Mouse (Mus musculus) left cerebral cortex, adult 18-20 months (tissue): Measurements from ENCODE around the gene Acyp2. TPM values are rescaled to one million over a fixed set of nuclear protein-coding genes. Genes with fewer than 3 reads are reported as not detected.
"Not testable (repeated sequence)": the region's sequence is repeated elsewhere in the genome, so short reads cannot be mapped to it uniquely, and the experiment has no call there.

Source experiments
- DNase-seq, 2 experiments: peaks; one replicate each; pipeline ENCODE4 v3.0.0; 2021 to 2022; ENCODE audit warnings: low spot score in 2 of 2, mixed read lengths in 1 of 2
- long read RNA-seq, 2 experiments: library from polyadenylated mRNA; stranded (forward); transcript quantifications; one replicate each; pipeline ENCODE4 v2.0.0; 2021
- total RNA-seq, 2 experiments: library from RNA; stranded (reverse); gene quantifications; 2 replicates each; pipeline ENCODE4 v1.2.3; 2021

The Acyp2 gene
- total RNA-seq, result 10 to 100 TPM; 21.3 to 26.8 TPM
- long read RNA-seq, experiment 1, partial matches to known transcripts, result 5 of 7 reads
- long read RNA-seq, experiment 1, other reads (novel, unspliced or antisense), result 1 of 7 reads
- long read RNA-seq, experiment 2, partial matches to known transcripts, result 7 of 9 reads
- long read RNA-seq, experiment 2, other reads (novel, unspliced or antisense), result 1 of 9 reads

DNA sequence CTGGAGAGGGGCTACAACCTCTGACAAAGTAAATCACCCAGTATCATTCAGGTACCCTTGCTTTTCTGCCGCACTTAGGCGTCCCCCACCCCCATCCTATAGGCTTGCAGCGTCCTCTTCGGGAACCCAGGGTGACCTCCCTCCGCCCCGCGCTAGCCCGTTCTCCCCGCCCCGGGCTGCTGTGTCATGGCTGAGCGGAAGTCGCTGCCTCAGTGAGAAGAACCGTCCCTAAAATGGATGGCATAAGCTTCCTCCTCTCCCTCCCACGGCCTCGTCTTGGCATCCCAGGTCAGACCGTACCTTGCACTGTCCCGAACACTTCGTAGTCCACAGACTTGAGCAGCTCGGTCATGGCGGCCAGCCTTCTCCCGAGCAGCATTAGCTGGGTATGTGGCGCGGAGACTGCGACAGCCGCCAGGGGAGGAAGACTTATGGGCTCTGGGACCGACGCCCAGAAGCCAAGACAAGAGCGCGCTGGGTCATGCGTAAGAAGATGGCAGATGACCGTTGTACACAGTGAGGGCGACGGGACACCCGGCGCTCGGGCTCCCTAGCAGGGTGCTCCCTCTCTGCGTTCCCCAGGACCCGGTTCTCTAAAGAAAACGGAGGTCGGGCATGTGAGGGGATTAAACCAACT lies at the start of gene Acyp2:
Gene Acyp2 (minus strand): TSS at position 587 of the 637 bp plus-strand sequence.
- DNase-seq, result peak; percentile 74 to 84

DNA sequence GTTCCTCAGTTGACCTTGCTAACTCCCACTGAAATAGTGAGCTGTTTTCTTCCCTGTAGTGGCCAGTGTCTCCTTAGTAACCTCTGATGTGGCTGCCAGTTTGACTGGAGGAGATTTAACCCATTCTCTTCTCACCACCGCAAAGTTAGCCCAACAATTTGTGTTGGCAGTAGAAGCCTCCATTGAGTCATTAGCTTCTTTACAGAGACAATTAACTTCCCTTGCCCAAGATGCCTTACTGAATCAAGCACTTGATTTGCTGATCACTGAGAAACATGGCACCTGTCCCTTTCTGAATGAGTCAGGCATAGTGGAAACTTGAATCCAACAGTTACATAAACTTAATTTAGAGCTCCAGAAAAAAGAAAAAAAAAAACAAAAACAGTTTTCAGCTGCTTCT lies 40.0 kb upstream of the Acyp2 start:
- no peak for DNase-seq

DNA sequence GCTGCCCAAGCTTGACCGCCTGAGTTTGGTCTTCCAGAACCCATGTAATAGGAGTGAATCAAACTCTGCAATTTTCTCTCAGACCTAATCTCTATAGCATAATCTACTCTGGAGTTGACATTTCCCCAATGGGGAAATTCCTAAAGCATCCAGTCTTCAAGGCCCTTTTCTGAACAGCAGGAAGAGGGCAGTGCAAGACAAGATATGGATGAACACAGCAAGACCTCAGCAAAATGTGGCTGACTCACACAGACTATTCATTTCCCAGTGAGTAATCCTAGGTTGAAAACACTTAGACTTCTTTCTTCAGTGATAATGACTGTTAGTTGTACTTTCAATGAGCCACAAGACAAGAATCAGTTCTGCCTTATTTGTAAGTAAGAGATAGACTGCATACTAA lies 26.7 kb upstream of the Acyp2 start:
- peak; percentile 52 to 61 for DNase-seq

DNA sequence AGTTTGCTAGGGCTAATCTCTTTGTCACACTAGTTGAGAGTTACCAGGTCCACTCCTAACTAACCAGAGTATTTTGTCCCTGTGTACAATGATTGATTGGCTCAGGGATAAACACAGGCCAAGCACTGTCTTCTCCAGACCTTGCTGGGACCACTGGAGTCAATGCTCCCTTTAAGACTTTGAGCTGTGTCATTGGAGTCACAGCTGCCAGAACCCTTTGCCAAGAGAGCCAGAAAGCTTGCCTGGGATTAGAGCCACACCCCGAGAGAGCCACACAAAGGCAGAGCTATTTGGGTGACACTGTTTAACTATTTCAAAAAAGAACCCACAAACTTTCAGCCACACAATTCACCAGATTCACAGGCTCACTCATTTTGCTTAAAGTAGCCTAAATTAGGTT lies 23.3 kb upstream of the Acyp2 start:
- no peak for DNase-seq

DNA sequence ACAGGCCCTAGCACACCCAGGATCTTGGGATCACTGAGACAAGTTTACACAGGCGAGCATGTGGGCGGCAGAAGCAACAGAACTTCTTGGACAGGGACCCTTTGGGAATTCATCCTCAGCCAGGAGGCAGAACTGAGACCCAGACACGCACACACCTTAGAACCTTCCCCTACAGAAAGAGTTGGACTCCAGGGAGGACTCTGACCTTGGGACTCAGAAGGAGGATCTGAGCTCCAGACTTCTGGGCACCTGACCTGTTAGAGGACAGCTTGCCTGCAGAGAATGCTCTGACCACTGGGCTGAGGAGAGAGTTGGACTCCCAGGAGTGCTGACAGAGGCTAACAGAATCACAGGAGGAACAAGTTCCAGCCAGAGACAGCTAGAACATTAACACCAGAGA lies 13.6 kb upstream of the Acyp2 start:
- DNase-seq, result no peak

DNA sequence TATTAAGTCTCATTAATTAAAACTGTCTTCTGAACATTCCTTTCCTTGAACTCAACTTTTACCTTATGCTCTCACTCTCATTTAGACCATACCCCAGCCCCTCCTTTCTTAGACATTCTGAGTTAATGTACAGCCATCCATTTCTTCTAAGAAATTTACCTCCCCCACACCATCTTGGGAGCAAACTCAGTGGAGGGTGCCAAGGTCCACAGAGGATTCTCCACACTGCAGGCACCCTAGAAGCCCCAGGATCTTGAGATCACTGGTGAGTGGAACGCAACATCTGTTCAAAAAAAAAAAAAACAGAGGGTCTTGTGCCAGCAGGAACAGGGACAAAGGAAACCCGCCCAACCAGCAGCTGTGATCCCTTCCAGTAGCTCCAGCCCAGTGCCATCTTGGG lies 13.2 kb upstream of the Acyp2 start:
- no peak for DNase-seq

DNA sequence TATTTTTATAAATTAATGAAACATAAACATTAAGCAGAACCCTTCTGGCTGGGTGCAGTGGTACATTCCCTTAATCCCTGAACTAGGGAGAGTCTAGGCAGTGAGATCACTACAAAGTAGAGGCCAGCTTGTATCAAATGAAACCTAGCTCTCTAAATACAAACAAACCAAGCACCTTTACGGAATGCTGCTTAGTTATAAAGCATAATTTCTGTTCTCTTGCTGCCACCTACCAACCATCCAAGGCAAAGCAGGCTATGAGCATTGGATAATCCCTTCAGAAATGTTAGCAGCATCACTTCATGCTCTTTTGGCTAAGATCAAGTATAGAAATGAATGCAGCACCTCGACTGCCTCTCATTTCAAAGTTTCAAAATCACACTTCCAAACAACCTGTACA lies 7.7 kb upstream of the Acyp2 start:
- peak; percentile 39 to 46 for DNase-seq

DNA sequence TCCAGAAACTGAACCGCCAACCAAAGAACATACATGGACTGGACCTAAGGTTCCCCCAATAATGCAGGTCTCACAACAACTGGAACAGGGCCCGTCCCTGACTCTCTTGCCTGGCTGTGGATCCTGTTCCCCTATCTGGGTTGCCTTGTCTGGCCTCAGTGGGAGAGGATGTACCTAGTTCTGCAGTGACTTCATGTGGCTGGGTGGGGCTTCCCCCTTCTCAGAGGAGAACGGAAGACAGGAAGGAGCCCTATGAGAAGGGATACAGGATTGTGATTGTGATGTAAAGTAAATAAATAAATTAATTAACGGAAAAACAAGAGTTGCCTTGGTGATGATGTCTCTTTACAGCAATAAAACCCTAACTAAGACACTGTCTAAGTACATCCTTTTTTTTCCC lies 6.7 kb upstream of the Acyp2 start:
- no peak for DNase-seq

DNA sequence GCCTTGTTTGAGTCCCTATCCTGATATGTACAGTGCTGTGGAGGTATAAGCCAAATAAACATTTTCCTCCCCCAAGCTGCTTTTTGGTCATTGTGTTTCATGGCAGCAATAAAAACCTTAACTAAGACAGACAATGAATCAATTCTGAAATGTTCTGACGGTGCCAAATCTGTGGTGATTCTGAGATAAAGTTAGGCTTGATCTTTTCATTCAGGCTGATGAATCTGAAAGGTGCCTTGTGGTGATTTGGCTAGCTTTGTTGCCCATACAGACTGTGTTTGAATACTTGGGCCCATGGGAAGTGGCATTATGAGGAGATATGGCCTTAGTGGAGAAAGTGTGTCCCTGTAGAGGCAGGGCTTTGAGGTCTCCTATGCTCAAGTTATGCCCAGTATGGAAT lies 1.0 kb upstream of the Acyp2 start:
- no peak for DNase-seq

DNA sequence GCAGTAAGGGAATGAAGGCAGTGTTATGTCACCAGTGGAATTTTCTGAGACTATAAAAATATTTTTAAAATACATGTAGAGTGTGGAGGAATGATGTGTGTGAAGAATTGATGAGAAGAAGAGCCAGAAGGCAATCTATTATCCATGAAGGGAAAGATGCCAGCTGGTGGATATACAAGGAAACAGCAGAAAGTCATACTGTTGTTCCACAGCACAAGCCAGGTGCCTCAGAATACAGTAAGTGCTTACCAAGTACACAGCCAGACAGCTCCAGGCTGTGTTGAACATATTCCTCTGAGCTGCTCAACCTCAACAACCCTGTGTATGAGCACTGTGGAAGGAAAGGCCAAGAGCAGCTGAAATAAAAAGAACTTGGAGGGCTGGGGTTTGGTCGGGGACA lies 13.7 kb downstream of the Acyp2 start:
- DNase-seq, result no peak

DNA sequence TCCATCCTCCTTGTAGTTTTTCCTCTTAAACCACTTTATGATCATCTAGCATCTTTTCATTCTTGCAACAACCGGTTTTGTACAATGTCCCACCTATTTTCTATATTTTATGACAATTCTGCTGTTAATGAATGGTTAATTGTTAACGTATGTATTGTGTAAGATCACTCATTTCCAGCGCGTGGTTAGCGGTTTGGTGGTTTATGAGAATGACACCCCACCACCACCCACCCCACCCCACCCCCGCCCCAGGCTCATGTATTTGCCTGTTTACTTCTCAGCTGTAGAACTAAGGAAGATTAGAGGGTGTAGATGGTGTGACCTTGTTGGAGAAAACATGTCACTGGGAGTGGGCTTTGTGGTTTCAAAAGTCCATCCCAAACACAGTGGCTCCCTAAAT lies 18.9 kb downstream of the Acyp2 start:
- no peak for DNase-seq

DNA sequence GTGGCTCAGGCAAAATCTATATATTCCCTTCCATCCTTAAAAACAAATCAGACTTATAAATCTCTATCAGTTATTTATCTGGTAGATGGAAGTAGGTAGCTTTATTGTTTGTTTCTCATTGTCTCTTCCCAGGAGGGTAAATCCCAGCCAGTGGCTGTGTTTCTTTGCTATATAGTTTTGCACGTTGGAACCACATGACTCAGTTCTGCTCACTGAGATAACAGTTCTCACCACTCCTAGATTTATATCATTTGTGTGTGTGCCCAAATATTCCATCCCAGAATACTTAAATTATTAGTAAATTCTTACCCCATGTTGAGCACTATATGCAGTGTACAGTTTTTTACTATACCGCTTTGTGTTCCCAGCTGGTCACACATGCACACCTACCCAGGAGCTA lies 26.2 kb downstream of the Acyp2 start:
- no peak for DNase-seq

DNA sequence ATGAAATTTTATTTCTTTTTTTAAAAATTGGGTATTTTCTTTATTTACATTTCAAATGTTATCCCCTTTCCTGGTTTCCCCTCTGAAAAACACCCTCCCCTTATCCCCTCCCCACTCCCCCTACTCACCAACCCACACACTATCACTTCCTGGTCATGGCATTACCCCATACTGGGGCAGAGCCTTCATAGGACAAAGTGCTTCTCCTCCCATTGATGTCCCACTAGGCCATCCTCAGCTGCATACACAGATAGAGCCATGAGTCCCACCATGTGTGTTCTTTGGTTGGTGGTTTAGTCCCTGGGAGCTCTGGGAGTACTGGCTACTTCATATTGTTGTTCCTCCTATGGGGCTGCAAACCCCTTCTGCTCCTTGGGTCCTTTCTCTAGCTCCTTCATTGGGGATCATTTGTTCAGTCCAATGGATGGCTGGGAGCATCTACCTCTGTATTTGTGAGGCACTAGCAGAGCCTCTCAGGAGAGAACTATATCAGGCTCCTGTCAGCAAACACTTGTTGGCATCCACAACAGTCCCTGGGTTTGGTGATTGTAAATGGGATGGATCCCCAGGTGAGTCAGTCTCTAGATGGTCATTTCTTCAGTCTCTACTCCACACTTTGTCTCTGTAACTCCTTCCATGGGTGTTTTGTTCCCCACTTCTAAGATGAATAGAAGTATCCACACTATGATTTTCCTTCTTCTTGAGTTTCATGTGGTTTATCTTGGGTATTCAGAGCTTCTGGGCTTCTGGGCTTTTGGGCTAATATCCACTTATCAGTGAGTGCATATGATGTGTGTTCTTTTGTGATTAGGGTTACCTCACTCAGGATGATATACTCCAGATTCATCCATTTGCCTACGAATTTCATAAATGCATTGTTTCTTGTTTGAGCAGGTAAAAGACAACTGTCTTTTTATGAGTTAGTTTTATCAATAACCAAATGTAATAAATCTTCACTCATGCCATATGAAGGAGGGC lies 27.7 kb downstream of the Acyp2 start:
- DNase-seq, result not testable (repeated sequence)

DNA sequence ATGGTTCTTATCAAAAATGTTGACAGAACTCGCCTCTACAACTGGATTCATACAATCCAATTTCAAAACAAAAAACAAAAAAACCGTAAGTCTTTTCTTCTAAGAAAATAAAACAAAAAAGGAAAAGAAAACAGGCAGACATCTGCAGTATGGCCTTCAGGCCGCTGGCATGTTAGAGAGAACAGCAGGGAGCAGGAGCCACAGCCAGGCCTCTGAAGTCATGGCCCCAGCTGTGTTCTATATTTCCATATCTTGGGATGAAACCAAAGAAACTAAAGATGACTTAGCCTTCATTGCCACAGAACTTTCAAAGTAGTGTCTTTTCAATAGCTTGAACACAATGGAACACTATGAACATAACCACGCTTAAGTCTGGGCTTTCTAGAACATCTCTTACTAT lies 31.2 kb downstream of the Acyp2 start:
- no peak for DNase-seq

DNA sequence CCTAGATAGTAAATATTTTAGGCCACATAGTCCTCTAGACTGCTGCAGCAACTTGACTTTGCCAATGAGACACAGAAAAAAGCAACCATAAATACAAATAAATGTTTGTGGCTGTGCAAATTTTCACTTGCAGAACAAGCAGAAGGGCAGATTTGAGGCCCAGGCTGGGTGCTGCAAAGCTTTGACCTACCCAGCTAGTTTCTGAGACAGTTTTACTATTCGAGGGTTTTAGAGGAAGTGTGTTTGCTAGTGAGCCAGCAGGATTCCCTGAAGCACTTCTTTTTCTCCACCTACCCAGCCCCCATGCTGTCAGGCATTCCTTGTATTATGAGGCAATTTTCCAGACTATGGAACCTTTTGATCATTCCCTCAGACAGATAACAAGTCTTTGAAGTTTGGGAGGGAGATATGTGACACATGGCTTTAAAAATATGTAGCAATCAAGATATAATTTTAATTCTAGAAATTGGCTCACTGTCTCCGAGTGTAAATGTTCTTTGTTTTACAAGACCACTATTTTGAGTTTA lies 31.8 kb downstream of the Acyp2 start:
- DNase-seq, result no peak

DNA sequence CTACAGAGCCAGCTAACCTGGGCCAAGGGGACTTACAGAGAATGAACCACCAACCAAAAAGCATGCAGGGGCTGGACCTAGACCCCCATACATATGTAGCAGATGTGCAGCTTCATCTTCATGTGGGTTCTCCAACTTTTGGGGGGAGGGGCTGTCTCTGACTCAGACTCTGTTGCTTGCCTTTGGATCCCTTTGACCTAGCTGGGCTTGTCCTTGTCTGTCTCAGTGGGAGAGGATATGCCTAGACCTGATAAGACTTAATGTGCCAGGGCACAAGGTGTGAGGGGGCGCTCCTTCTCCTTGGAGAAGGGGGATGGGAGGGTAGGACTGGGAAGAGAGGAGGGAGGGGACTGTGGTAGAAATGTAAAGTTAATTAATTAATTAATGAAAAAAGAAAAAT lies 33.4 kb downstream of the Acyp2 start:
- DNase-seq, result no peak

DNA sequence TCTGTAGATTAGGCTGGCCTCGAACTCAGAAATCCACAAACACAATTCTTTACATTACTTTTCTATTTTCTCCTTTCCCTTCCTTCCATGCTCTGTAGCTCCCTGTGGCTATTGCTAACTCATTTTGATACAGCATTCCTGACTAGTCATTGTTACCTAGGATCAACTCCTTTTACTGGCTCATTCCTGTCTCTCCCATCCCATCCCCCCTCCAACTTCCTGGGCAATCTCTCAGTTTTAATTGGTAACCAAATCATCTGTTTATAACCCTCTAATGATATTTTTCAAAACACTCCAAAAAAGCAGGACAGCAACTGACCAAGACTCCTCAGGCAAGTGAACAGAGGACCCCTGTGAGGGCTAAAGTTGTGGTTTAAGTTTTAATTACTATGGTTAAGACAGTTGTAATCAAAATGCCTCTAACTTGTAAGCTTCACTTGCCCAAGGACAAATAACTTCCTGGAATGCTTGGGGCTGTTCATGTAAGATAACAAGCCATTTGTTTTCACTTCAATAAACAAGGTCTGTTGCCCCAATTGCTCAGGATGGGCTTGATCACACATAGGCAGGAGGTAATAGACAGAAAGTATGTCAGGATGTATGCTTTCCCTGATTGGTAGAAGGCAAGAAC lies 35.4 kb downstream of the Acyp2 start:
- DNase-seq, result no peak

DNA sequence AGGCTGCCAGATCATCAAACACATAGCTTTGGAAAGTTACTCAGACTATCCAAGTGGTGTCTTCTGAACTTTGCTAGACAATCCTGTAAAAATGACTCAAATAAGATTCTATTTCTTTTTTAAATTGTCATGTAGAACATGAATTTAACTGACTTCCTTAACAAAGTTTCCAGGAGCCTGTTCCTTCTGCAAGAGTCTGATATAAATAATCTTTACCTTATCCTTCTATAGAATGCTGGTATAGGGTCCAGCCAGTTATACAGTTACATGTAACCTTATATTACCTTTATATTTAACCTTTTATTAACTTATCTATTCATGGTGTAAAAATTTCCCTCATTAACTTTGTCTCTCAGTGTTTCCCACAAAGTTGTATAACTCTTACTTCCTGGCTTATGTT lies 36.7 kb downstream of the Acyp2 start:
- no peak for DNase-seq

DNA sequence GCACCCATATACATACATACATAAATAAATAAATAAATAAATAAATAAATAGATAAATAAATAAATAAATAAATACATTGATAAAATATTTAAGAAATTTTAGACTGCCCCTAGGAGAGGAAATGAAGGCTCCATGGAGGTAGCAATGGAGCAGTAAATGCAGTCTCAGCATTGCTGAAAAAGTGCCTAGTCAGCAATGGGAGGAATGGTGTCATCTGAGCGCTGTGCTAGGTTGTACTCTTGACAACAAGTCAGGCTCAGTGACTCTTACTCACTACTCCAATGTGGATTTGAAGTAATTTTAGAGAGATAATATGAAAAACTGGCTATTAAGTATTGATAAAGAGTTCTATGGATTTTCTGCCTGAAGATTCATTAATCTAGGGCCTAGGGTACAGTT lies 40.1 kb downstream of the Acyp2 start:
- DNase-seq, result no peak

DNA sequence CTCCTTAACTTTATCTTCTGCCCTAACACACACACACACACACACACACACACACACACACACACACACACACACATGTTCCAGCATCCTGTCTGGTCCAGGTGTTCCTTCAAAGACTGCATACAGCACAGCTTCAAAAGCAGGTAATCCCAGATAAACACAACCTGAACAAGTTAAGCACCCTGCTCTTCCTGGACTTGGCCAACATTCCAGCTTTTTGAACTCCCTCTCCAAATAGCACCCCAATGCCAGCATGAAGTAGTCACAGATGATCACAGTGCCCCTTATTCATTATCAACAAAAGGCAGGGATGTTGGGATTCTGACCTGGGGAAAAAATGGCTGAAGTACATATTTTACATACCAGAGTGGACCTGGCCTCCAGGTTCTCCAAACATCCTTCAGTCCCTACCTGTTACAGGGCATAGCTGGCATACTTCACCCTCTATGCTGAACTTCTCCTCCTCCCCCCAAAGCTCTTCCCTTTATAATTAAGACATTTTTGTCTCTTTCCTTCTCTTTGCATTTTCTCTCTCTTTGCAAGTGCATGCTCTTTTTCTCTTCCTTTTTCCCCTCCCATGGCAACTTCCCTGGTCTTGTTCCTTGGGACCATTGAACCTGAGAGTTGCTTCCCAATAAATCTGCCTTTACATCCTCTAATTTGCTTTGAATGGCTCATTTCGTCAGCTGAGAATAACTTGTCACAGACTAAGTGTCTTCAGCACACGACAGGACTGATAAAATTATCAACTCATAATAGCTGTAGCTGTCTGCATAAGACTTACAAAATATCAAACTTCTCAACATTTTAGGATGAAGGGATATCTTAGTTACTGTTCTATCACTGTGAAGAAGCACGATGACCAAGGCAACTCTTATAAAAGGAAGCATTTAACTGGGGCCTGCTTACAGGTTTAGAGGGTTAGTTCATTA lies 41.5 kb downstream of the Acyp2 start:
- no peak for DNase-seq
